Mouse (Mus musculus) embryo, embryonic 9.5 days (tissue): ENCODE measurements at regions not wholly inside any gene's neighbourhood (a gene's known extent, or its start where the extent isn't known, plus 50 kb on each side); places are given as distances from the start of the nearest gene placed in this dataset.

Experiments
- DNase-seq: peaks from one replicate; pipeline ENCODE4 v3.0.0-alpha.2; 2017; ENCODE audit errors: extremely low spot score

DNA sequence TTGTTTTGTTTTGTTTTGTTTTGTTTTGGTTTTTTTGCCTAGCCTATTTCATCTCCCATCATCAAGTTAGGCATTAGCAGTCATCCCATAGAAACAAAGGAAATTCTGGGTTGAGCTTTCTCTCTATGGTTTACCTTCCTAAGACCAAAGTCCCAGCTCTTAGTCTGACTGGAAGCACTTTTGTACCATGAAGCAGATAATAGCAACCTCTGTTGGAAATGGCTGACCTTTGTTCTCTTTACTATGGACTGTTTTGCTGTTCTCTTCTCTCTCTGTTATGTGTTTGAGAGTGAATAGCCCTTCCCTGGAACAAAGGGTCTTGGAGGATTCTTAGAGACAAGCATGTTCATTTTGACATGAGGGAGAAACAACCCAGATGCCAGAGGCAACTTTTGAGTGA lies 1681.7 kb upstream of the 5930422O12Rik start:
- DNase-seq = no peak

DNA sequence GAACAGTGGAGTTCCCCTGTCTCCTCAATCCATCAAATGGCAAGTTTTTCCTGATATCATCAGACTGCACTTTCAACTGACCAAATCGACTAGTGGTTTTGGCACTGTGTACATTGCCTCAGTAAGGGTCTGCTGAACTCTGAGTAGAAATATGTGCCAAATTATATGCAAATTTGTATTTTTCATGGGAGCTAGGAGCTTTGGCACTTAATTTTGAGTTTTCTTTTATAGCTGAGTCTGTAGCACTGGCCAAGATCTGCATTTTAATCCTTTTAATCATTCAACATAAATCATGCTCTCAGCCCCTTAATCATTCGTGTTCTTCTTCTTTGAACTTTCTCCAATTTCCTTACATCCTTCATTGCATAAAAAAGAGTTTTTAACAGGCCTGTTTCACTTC lies 1678.5 kb upstream of the 5930422O12Rik start:
- no peak for DNase-seq

DNA sequence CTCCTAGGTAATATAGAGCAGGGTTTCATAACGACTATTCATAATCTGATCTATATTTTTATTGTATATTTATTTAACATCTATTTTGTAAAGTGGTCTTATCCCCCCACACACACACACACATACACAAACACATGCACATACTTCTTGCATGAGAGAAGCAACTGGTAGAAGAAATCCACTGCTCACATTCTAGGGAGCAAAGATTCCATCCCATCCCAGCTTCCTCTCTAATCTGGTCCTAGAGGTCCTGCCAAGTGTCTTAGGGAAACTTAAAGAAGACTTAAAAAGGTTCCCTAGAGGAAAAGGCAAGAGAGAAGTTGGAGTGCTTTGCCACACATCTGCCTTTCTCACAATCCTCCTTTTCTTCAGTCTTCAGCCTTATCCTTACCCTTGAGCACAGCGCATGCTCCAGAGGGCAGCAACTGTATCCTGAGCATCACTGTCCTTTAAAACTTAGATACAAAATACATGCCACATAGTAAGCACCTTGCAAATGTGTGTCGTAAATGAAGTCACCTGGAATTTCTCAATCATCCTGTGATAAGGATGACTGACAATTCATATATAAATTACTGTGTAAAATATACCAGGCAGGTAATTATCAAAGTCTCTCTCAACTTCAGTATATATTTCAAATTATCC lies 1677.9 kb upstream of the 5930422O12Rik start:
- no peak for DNase-seq

DNA sequence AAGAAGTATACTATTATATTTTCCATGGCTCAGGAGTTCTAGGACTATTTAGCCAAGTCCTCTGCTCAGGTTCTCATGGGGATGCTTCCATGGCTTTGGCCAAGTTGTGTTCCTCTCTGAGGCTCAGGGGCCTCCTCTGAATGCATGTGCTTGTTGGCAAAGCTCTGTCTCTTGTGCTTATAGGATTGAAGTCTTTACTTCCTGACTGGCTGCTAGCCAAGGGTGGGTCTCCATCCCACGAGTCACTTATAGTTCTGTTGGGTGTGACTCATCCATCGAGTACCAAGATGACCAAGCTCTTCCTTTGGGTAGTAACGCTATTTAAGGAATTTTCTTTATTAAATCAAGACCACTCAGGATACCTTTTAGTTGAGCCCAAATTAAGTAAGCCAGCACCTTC lies 1672.8 kb upstream of the 5930422O12Rik start:
- DNase-seq = no peak

DNA sequence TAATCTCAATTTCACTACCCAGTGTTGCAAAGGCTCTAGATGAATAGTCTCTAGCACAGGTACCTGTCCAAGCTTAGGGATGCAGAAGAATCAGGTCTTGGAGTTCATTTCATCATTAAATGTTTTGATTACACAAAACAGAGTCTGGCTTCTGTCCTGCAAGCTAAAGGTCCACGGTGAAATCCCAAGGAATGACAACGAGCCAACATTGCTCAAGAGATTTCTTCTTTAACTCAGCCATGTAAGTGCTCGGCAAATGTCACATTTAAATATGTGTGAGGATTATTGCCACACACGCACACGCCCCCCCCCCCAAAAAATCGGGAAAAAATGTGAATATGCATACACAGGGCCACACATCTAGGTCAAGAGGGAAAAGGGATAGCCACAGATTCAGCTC lies 1666.4 kb upstream of the 5930422O12Rik start:
- no peak for DNase-seq
